Mouse (Mus musculus): ENCODE measurements around the gene Pfkm. TPM values are rescaled to one million over a fixed set of nuclear protein-coding genes. Genes with fewer than 3 reads are reported as not detected.

The Pfkm gene
- total and polyA plus RNA-seq, 2 experiments from 2014 or later = 91.5 to 97.3 TPM

- TF ChIP-seq CTCF (IDR thresholded peaks at IDR 0.05; ENCODE audit: low read depth) = no peak
- Histone ChIP-seq H3K27ac (peak overlapping the region; percentile 83), H3K4me1 (ENCODE audit: insufficient read depth, low read length) (peaks cover 10% of the 10 kb centered on the region; the same call in 1 of the 2 replicates), H3K4me2 (ENCODE audit: low read depth, low read length) (peak overlapping the region; percentile 77), H3K9me3 (ENCODE audit: low read length) (no peaks in the 10 kb centered on the region), H3K4me3 (ENCODE audit: low read length) (peak overlapping the region; percentile 58), H3K36me3 (ENCODE audit: insufficient read depth, low read length) (no peaks in the 10 kb centered on the region), H3K27me3 (ENCODE audit: insufficient read depth, low read length) (no peaks in the 10 kb centered on the region), H3K9ac (replicated peaks; ENCODE audit: low read length) (peak overlapping the region; percentile 71)
- DNase-seq (ENCODE audit: low spot score) (peak; percentile 98), ATAC-seq (peak; percentile 93)
- WGBS = under 1% methylated on average over 69 of the region's 69 CpGs
Measured at GRCm38 (mm10) chr15:98167645-98168621, 75.5 kb downstream of the Pfkm start.

- Histone ChIP-seq H3K4me2 (ENCODE audit: low read depth, low read length) (peak overlapping the region; percentile 77), H3K9ac (replicated peaks; ENCODE audit: low read length) (peak overlapping the region; percentile 71), H3K4me3 (ENCODE audit: low read length) (peak overlapping the region; percentile 58), H3K9me3 (ENCODE audit: low read length) (no peaks in the 10 kb centered on the region), H3K27ac (no peak overlapping the region; the same call in 1 of the 2 replicates), H3K27me3 (ENCODE audit: insufficient read depth, low read length) (no peaks in the 10 kb centered on the region), H3K4me1 (ENCODE audit: insufficient read depth, low read length) (peaks cover 10% of the 10 kb centered on the region; the same call in 1 of the 2 replicates), H3K36me3 (ENCODE audit: insufficient read depth, low read length) (no peaks in the 10 kb centered on the region)
- WGBS = 4% methylated on average over 19 of the region's 19 CpGs
- no peak for DNase-seq (ENCODE audit: low spot score)
- no peak for TF ChIP-seq CTCF (IDR thresholded peaks at IDR 0.05; ENCODE audit: low read depth)
- ATAC-seq = no peak
Measured at GRCm38 (mm10) chr15:98168622-98169004, 76.2 kb downstream of the Pfkm start.

GRCm38 (mm10) chr15:98170365-98170764 lies 78.0 kb downstream of the Pfkm start:
- Histone ChIP-seq H3K27ac (no peak overlapping the region), H3K4me1 (ENCODE audit: insufficient read depth, low read length) (peaks cover 10% of the 10 kb centered on the region; the same call in 1 of the 2 replicates), H3K9me3 (ENCODE audit: low read length) (no peaks in the 10 kb centered on the region), H3K4me3 (ENCODE audit: low read length) (peak overlapping the region; percentile 58), H3K36me3 (ENCODE audit: insufficient read depth, low read length) (no peaks in the 10 kb centered on the region), H3K4me2 (ENCODE audit: low read depth, low read length) (peak overlapping the region; percentile 77), H3K27me3 (ENCODE audit: insufficient read depth, low read length) (no peaks in the 10 kb centered on the region), H3K9ac (replicated peaks; ENCODE audit: low read length) (peak overlapping the region; percentile 71; the same call in 1 of the 2 replicates)
- WGBS = 22% methylated on average over 7 of the region's 7 CpGs
- peak; percentile 28 for TF ChIP-seq CTCF (IDR thresholded peaks at IDR 0.05; ENCODE audit: low read depth)
- ATAC-seq = no peak
- DNase-seq (ENCODE audit: low spot score) = peak; percentile 68

GRCm38 (mm10) chr15:98170917-98171316 lies 78.5 kb downstream of the Pfkm start:
- H3K4me2 ChIP-seq (ENCODE audit: low read depth, low read length) = peak overlapping the region; percentile 77
- no peaks in the 10 kb centered on the region for H3K9me3 ChIP-seq (ENCODE audit: low read length)
- no peaks in the 10 kb centered on the region for H3K36me3 ChIP-seq (ENCODE audit: insufficient read depth, low read length)
- 69% methylated on average over 9 of the region's 9 CpGs for WGBS
- peaks cover 10% of the 10 kb centered on the region; the same call in 1 of the 2 replicates for H3K4me1 ChIP-seq (ENCODE audit: insufficient read depth, low read length)
- H3K9ac ChIP-seq (replicated peaks; ENCODE audit: low read length) = no peak overlapping the region
- no peak for TF ChIP-seq CTCF (IDR thresholded peaks at IDR 0.05; ENCODE audit: low read depth)
- no peak for ATAC-seq
- H3K27me3 ChIP-seq (ENCODE audit: insufficient read depth, low read length) = no peaks in the 10 kb centered on the region
- DNase-seq (ENCODE audit: low spot score) = no peak
- 0 out of 2 replicates have a peak overlapping the region, but pooled peaks have one; percentile 1 for H3K4me3 ChIP-seq (ENCODE audit: low read length)
- H3K27ac ChIP-seq = no peak overlapping the region

GRCm38 (mm10) chr15:98172113-98172512 lies 79.7 kb downstream of the Pfkm start:
- H3K4me1 ChIP-seq (ENCODE audit: insufficient read depth, low read length) = peaks cover 10% of the 10 kb centered on the region; the same call in 1 of the 2 replicates

DNA sequence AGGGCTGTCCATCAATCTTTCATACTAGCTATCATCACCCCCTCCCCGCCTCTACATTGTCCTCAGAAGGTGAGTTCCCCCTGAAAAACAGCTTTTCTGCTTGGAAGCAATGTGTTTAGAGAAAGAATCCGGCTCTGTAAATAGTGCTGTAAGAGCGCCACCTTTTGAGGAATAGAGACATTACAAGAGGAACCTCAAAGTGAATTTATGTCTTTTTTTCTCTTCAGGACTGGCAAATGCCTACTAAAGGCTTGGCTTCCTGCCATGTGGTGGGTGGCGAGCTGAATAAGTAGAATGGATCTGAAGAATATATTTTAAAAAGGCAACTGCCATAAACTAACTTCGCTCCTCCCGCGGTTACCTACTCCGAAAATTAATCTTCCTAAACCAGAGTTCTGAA lies 81.4 kb downstream of the Pfkm start:
- Histone ChIP-seq H3K4me2 (ENCODE audit: low read depth, low read length) (no peak overlapping the region), H3K4me1 (ENCODE audit: insufficient read depth, low read length) (peaks cover 10% of the 10 kb centered on the region; the same call in 1 of the 2 replicates), H3K36me3 (ENCODE audit: insufficient read depth, low read length) (no peaks in the 10 kb centered on the region), H3K4me3 (ENCODE audit: low read length) (no peak overlapping the region), H3K27me3 (ENCODE audit: insufficient read depth, low read length) (no peaks in the 10 kb centered on the region), H3K9me3 (ENCODE audit: low read length) (no peaks in the 10 kb centered on the region), H3K27ac (no peak overlapping the region), H3K9ac (replicated peaks; ENCODE audit: low read length) (no peak overlapping the region)
- DNase-seq (ENCODE audit: low spot score) = peak; percentile 89
- ATAC-seq = no peak
- TF ChIP-seq CTCF (IDR thresholded peaks at IDR 0.05; ENCODE audit: low read depth) = peak; percentile 78
- 24% methylated on average over 8 of the region's 8 CpGs for WGBS

More at GRCm38 (mm10) chr15:98172113-98172512, 79.7 kb downstream of the Pfkm start:
- H3K36me3 ChIP-seq (ENCODE audit: insufficient read depth, low read length) = no peaks in the 10 kb centered on the region
- H3K27ac ChIP-seq = no peak overlapping the region
- 72% methylated on average over 5 of the region's 5 CpGs for WGBS
- 0 out of 2 replicates have a peak overlapping the region, but pooled peaks have one; percentile 7 for H3K4me2 ChIP-seq (ENCODE audit: low read depth, low read length)
- H3K27me3 ChIP-seq (ENCODE audit: insufficient read depth, low read length) = no peaks in the 10 kb centered on the region
- H3K9me3 ChIP-seq (ENCODE audit: low read length) = no peaks in the 10 kb centered on the region
- no peak overlapping the region for H3K4me3 ChIP-seq (ENCODE audit: low read length)
- DNase-seq (ENCODE audit: low spot score) (no peak), ATAC-seq (no peak)
- no peak for TF ChIP-seq CTCF (IDR thresholded peaks at IDR 0.05; ENCODE audit: low read depth)
- no peak overlapping the region for H3K9ac ChIP-seq (replicated peaks; ENCODE audit: low read length)
